Mouse (Mus musculus) embryo, embryonic 10.5 days (tissue): ENCODE measurements around the gene Calr4.

Experiments
- DNase-seq: peaks from one replicate; pipeline ENCODE4 v3.0.0-alpha.2; 2015; ENCODE audit warnings: low spot score

Gene Calr4

DNA sequence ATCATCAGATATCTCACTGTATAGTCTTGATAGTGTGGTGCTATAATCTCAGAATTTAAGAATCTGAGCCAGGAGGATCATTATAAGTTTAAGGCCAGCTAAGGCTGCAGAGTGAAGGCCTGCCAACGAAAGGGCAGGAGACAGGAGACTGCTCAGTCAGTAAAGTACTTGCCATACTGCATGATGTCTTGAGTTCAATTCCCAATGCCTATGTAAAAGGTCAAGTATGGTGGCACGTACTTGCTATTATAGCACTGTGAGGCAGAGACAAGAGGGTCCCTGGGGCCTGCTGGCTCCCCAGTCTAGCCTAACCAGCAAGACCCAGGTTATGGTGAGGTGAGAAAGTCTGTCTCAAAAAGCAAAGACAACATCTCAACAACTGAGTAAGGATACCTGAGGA, at the start of gene Calr4:
Calr4 (plus strand) TSS at position 301 of the 400 bp plus-strand sequence.
- DNase-seq: no peak

DNA sequence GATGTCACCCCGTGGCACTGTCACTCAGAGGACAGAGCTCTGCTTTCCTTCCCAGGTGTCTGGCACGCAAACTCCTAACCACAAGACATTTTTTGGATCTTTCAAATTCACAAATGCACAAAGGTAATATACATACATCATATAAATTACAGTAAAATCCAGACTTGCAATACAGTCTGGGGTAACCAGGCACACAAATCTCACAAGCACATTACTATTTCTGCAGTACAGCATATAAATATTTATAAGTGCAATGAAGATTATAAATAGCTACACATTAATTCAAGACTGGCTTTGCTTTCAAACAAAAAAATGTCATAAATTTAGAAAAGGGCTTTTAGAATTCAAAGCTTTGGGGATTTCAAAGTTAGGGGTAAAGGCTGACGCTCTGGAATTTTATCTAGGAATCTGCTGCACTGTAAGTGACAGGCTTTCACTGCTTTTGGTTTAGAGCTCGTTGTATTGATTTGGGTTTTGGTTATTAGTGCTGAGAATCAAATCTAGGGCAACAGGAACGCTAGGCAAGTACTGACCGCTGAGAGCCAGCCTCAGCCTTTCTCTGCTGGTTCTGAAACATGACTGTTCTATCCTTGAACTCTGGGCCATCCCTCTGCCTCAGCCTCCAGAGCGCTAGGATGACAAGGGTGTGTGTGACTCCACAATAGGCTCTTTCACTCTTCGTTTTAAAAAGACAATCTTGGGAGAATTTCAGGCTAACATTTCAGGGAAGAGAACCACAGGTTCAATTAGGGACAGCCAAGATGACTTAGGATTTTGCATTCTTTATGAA, 48.5 kb upstream of the Calr4 start:
- DNase-seq: no peak

DNA sequence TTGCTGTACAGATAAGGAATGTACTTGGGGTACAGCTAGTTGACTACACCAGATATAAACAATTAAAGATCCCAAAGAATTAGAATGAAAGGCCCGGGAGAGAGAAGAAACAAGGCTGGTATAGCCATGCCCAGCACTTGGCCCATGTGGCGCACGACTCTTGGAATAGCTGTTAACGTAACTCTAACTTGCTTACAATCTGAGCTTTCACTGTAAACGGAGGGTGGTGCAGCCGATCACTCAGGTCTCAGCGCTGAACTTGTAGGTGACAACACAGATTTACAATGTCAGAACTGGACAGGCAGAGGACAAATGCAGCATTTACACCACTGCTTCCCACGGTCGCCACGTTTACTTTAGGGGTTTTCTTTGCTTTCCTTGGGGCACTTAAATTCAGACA, 42.7 kb upstream of the Calr4 start:
- no peak for DNase-seq

DNA sequence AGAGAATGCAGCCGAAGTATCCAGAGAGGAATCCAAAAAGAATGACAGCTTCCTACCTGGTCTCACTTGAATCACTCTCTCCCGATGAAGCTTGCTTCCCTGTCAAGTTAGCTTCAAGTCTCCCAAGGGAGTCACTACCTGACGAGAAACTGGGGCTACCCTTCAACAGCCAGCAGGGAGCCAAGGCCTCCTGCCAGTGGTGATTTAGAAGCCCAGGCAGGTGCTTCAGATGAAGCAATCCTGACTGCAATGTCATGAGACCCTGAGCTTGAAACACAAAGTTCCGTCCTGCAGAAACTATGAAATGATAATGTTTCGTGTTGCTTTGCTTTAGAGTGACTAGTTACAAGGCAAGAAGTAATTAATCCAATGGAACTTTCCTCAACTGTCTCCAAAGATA, 40.4 kb upstream of the Calr4 start:
- no peak for DNase-seq

DNA sequence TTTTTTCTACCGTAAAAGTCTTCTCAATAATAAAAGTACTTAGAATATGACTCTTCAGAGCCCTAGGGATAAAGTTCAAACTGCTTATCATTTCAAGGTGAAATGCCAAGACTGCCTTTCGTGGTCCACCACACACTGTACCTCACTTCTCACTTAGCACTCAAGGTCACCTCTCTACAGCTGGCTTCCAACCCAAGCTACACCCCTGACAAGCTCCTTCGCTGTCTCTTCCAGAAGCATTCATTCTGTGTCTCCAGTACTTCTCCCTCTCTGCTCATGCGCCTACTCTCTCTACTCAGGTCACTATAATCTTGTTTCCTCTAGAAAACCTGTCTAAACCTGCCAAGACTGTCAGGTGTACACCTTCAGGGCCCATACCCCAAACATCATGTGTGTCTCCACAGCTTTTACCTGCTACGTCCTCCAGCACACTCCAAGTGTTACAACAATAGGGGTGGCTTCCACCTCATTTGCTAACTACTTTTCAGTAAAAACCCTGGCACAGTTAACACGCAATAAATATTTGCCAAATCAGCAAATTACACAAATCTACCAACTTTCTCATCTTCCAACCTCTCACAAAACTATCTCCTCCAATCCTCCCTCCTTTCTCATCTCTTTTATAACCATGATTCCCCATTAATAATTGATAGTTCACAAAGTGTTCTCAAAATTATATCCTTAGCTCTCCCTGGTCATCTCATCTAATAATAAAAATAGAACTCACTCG, 38.2 kb upstream of the Calr4 start:
- no peak for DNase-seq

DNA sequence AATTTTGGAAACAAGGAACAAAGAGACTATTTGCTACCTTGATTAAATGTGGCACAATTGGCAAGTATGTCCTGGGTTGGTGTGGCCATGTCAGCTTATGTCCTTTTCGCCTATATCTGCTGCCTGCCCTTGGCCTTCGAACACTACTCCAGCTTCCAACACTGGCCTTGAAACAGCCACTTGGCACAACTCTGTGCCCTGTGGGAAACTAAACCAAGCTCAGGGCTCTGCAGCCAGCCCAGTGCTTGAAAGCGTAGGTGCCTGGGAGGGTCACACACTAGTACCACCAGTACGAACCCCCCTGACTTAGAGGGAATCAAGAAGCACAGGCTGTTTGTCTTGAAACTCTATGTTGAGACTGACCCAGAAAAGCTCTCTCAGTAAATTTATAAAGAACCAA, 35.2 kb upstream of the Calr4 start:
- no peak for DNase-seq

DNA sequence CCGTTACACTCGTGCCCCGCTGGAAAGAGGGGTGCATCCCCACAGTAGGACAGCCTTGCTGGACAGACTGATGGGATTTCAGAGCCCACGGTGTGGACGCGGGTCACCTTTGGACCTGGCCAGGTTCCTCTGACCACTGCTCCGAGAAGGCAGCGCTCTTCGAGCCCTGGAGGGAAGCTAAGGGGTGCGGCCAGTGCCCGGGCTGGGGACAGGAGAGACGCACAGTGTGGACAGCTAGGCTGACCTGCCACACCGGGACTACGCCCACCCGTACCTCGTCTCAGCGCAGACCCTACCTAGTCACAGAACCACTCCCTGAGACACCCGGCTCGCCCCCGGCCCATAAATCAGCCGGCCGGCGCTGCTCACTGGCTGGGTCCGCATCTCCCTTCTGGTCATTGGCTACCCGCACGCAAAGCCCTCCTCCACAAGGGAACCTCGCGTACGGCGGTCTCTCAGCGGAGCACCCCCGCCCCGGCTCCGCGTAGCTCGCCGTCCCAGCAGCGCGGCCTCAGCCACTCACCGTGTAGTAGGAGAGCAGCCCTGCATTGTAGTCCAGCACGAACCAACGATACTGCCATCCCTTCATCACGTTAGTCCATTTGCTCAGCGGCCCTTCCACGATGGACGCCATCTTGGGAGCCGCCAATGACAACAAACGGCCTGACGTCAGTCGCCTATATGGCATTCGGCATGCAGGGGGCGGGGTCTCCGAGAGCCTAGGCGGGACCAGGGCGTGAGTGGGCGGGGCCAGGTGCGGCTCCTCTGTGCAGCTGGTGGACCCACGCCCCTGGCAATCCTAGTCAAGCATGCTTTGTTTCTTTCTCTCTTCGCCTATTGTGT, 32.5 kb upstream of the Calr4 start, which contains the start of gene Osbpl9:
Osbpl9 (minus strand) TSS at position 691 of the 843 bp plus-strand sequence.
- DNase-seq: peak; percentile 99

DNA sequence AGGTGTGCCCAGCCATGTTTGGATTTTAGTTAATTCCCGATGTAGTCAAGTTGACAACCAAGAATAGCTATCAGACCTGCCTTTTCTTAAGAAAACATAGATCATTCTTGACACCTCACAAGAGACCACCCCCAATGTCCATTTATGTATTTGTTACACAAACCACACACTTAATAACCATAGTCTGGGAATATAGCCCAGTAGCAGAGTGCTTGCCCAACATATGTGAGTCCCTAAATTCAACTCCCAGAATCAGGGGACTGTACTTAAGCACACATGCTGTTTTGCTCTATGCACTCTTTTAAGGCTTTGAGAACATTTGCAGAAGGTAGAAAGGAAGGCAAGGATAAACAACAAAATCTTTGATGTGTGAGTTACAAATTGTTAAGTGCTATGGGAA, 30.4 kb upstream of the Calr4 start:
- DNase-seq: no peak

DNA sequence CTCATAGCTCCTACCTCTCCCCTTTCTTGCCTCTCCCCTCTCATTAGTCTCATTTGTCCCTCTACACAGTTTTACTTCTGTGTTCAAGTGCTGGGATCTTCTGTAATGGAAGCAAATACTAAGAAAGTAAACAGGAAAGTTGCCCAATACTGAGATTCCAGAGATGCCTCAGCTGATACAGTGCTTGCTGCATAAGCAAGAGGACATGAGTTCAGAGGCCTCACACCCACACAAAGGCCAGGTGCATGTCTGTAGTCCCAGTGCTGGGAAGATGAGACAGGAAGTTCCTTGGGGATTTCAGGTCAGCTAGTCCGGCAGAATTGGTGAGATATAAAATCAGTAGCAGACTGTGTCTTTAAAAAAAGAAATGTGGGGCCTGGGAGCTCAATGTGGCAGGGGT, 29.9 kb upstream of the Calr4 start:
- DNase-seq: no peak

DNA sequence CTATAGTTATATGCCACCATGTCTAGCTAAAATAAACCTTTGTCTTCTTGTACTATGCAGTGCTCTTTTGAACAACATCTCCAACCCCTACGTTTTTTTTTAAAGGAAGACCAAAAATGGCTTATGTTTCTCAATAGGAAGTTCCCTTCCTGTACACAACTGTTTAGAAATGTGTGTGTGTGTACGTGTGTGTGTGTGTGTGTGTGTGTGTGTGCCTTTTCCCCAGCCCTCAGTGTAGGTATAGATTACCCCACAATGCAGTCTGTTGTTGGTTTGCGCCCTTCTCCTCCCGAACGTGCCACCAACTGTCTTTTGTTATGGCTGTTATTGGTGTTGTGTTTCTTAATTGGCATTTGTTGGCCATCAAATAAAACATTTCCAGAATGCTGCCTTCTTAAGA, 26.8 kb upstream of the Calr4 start:
- no peak for DNase-seq

DNA sequence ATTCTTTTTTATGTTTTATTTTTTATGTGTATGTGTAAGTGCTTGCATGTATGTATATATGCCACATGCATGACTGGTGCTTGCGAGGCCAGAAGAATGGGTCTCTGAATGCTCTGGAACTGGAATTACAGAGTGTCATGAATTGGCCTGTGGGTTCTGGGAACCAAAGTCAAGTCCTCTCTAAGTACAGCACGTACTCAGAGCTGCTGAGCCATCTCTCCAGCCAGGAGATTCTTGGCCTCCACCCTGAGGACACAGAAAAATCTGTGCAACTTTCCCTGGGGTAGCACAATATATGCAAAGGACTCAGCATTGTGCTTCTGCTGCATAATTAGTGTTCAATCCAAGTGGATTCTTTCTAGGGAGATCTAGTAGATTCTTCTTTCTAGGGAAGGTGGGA, 24.0 kb upstream of the Calr4 start:
- DNase-seq: no peak

DNA sequence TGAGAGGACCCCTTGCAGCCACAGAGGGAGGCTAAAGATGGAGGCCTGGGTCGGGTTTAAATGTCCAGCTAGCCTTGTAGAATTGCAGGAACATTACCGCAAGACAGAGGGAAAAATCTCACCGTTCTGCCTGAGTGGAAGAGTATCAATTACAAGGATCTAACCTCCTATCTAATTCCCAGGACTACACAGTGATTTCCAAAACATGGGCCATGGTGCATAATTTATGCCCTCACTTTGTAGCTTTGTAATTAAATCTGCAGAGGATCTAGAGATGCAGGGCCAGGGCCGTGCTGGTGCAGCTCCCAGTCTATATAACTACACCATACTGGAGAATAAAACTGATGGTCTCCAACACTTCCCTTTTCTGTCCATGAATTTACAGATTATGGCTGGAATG, 23.4 kb upstream of the Calr4 start:
- DNase-seq: no peak

DNA sequence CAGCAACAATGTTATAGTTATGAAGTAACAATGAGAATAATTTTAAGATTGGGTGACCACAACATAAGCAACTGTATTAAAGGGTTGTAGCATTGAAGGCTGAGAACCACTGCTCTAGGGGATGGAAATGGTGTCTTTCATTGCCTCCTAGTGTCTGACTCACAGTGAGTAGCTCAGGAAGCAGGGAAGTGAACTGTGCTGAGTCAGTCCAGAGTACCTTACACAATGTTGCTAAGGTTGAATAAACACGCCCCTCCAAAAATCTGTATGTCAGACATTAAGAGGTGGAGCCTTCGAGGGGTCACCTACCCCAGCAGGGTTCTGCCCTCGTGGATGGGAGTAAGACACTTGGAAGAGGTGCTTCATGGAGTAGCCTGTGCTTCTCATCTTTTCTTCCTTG, 20.3 kb upstream of the Calr4 start:
- DNase-seq: no peak

DNA sequence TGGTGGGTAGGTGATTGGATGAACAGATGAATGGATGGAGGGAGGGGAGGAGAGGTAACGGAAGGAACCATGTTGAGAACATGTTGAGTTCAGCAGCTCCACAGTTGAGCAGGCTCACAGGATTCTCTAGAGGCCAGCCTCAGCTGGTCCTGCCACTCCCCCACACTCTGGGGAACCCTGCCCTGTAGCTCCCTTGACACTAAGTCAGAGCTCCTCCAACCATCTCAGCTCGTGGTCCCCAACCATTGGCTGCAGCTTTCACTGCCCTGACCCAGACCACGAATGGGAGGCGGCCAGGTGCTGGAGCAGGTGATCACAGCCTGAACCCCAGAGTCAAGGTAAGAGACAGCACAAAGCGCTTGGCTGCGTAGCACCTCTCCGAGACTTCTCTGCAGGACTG, 16.3 kb upstream of the Calr4 start:
- no peak for DNase-seq

DNA sequence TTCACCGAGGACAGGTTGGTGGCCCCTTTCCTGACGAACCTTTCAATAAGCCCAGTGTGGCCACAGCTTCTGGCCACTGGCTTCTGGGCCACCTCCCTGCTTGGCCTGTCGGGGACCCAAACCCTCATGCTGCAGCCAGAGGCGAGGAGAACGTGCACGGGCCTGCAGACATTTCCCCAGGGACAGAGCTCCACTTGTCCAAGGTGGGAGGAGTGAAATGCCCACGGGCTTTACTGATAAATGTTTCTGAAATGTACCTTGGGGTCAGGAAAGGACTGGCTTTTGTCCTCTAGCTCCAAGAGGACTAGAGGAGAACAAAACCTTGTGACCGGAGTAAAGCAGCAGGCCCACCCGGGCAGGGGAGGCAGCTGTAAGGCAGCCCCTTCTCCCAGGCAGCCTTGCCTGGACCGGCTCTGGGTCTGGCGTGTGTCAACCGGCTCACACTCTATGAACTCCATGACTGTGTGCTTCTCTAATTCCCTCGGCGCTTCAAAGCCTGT, 13.8 kb upstream of the Calr4 start:
- no peak for DNase-seq

DNA sequence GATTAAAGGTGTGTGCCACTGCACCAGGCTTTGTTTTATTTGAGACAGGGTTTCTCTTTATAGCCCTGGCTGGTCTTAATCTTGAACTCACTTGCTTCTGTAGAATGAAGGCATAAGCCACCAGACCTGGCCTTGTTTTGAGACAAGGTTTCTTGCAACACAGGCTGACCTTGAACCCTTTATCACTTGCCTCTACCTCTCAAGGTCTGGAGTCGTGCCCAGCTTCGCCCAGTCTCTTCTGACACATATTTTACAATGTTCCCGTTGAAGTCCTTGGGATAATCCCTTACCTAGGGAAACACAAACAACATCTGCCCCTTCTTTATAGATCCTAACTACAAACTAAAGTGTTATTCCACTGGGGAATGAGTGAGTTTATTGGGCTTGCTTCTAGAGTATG, 12.3 kb upstream of the Calr4 start:
- no peak for DNase-seq

DNA sequence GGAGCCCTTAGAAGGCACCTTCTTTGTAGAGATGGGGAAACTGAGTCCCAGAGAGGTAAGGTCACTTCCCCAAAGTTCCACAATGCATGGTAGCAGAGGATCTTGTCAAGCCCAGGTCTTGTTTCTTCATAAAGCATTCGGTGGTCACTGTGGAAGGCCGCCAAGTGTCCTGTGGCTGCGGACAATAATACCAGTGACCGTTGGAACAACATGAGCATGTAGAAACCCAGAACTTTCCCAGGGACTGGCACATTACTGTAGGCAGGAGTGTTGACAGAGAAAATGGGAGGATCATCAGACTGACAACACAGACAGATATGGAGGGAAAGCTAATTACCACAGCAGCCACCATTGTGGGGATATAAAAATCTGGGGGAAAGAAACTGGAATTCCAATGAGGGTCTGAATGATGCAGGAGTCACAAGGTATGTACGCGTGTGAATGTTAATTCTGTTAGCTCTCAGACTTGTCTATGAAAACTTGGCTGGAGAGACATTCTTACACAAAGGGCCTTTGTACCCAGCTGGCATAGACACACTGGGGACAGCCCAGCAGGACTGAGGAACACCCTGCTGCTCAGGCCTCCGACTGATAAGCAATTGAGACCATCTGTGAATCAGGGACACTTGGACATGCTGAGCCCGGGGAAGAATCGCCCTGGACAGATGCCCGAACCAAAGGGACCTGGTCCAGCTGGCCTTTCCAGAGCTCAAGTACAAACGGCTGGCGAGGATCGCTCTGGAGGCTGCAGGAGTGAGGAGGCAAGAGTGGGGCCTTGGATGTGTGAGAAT, 9.3 kb upstream of the Calr4 start:
- DNase-seq: no peak

DNA sequence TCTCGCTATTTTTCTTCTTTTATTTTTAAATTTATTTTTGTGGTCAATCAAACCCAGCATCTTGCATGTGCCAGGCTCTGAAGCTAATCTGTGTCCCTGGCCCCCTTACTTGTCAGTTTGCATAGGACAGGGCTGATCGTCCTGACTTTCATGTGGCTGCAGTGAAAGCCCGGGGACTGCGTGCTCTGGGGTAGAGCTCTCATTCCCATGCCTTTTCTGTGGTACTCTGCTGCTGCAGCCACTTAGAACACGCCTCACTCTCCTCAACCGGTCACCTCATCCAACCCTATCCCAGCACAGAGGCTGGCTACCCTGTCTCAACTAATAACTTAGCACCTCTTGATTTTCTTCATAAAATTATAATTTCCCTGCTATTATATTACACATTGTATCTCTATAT, 8.7 kb upstream of the Calr4 start:
- no peak for DNase-seq

DNA sequence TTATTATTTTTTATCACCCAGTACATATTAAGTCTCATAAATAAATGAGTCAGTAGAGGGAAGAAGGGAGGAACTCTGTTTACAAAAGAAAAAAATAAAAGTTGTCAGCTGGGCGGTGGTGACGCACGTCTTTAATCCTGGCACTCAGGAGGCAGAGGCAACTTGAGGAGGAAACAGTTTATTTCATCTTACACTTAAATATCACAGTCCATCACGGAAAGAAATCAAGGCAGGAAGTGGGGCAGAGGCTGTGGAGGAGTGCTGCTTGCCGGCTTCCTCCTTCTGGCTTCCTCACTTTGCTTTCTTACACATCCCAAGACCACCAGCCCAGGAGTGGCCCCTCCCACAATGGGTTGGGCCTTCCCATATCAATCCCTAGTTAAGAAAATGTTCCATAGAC, 8.2 kb upstream of the Calr4 start:
- DNase-seq: no peak

DNA sequence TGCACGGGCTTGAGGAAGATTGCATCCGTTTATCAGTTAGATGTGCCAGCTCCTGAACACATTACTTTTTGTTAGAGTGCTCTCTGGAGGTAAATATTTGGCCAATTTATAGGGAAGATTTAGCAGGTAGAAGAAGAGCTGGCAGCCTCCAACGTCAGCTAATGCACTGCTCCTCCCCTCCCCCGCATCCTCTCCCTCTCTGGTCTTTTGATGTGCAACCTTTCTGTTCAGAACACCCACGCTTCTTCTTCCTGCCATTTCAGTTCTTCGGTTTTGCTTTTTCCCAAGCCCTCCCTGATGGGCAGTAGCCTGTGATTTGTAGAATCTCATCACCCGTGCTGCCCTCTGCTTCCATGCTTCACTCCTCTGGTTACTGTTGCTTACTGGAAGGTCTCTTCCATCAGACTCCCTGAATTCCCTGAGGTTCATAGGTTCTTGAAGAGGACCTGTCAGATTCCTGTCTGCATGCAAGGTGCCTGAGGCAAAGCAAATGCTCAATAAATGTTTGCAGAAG, 4.5 kb upstream of the Calr4 start:
- DNase-seq: no peak

DNA sequence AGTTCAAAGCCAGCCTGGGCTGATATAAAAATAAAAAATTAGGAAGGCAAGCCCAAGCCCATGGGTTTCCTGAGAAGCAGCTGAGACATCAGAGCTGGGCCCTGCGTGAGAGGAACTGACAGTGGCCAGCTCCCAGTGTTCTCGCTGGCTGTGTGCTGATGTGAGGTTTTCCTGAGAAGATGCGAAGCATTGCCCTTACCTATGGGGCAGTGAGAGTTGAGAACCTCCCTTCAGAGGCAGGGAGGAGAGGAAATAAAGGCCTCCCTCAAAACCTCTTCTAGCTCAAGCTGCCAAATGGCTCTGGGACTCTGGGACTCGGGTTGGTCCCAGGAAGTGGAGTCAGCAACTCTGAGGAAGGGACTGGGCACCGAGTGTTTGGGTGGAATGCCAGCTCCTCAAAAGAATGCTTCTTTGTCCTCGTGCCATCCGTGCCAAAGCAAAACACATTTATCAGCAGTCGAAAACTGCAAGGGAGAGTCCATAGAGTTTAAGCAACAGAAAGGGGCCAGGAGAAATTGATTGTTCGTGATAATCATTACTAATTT, 593 bp downstream of the Calr4 start:
- DNase-seq: no peak
